Mouse (Mus musculus) embryonic facial prominence, embryonic 12.5 days (tissue): ENCODE measurements around the gene Tln2. TPM values are rescaled to one million over a fixed set of nuclear protein-coding genes. Genes with fewer than 3 reads are reported as not detected.
A peak's percentile ranks its signal among the peaks of the same experiment; 100 is the strongest.

Source experiments
- ATAC-seq: fragments of 200-750 bp; cut with Nextera tagmentation; 2 replicates; pipeline ENCODE4 v1.8.0; 2017; ENCODE audit not compliant: insufficient number of reproducible peaks, insufficient read depth, low FRiP score, low TSS enrichment
- H3K27ac ChIP-seq: fragments of 300-500 bp; sonication (generic); 2 replicates; pipeline ENCODE4 v1.5.1; 2016; ENCODE audit warnings: mild to moderate bottlenecking
- H3K27me3 ChIP-seq: fragments of 300-500 bp; sonication (generic); 2 replicates; pipeline ENCODE4 v1.6.1; 2016; ENCODE audit warnings: mild to moderate bottlenecking, moderate library complexity
- H3K36me3 ChIP-seq: fragments of 300-500 bp; sonication (generic); 2 replicates; pipeline ENCODE4 v1.6.1; 2016; ENCODE audit warnings: mild to moderate bottlenecking
- H3K4me1 ChIP-seq: fragments of 300-500 bp; sonication (generic); 2 replicates; pipeline ENCODE4 v1.6.1; 2016
- H3K4me2 ChIP-seq: fragments of 300-500 bp; sonication (generic); replicated peaks from 2 replicates; pipeline ENCODE4 v1.6.1; 2016; ENCODE audit warnings: mild to moderate bottlenecking, moderate library complexity
- H3K4me3 ChIP-seq: fragments of 300-500 bp; sonication (generic); 2 replicates; pipeline ENCODE4 v1.5.1; 2016; ENCODE audit warnings: mild to moderate bottlenecking
- H3K9ac ChIP-seq: fragments of 300-500 bp; sonication (generic); 2 replicates; pipeline ENCODE4 v1.6.1; 2016; ENCODE audit warnings: mild to moderate bottlenecking, moderate library complexity
- H3K9me3 ChIP-seq: fragments of 300-500 bp; sonication (generic); 2 replicates; pipeline ENCODE4 v1.6.1; 2016; ENCODE audit warnings: mild to moderate bottlenecking, moderate library complexity
- WGBS: fragments of 180-500 bp; shearing (Covaris S2); methylation state at CpG from one replicate; pipeline ENCODE4 v1.1.7; 2016; 5-methylcytosine and 5-hydroxymethylcytosine counted together
- polyA plus RNA-seq: library from polyadenylated mRNA; unstranded; fragments of >200 nt; fragmentation: Nextera tagmentation; extraction: Ambion mirVana; gene quantifications from 2 replicates; pipeline ENCODE4 v1.2.1, GENCODE M21; 2016

Tln2 gene
- polyA plus RNA-seq, 1 experiment from 2014 or later: 35.3 TPM

DNA sequence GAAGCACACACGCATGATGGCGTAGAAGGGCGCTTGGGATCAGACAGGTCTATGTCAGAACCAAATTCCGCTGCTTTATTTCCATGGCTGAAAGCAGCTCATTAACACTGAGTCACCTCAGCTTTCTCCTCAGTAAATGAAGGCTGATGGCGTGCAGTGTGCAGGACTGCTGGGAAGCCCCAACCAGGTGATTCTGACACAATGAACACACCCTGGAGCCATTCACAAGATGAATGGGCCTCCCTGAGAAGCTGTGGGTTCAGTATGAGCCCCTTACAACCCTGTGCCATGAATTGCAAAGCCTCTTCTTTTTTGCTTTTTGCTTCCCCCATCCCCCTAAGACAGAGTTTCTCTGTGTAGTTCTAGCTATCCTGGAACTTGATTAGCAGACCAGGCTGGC, 212.3 kb downstream of the Tln2 start:
- H3K27me3 ChIP-seq: no peaks in the 10 kb centered on the region
- H3K4me3 ChIP-seq: no peak overlapping the region
- no peak for ATAC-seq
- no peaks in the 10 kb centered on the region for H3K9me3 ChIP-seq
- H3K36me3 ChIP-seq: peaks cover 19% of the 10 kb centered on the region
- H3K27ac ChIP-seq: no peak overlapping the region
- no peaks in the 10 kb centered on the region for H3K4me1 ChIP-seq
- H3K9ac ChIP-seq: no peak overlapping the region
- H3K4me2 ChIP-seq: no peak overlapping the region
- WGBS: 96% methylated on average over 5 of the region's 5 CpGs

DNA sequence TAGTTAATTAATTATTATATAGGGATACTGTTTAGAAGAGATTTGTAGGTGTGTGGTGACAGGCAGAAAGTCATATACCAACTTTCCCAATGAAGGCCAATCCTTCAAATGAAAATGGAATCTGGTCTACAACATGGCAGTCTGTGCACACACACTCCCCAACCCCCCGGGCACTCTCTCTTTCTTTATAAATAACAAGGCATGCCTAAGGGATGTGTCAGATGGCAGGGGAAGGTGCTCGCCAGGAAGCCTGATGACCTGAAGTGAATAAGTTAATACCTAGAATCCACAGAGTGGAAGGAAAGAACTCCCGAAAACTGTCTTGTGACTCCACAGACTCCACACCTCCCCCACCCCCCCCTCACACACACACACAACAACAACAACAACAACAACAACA, 228.2 kb downstream of the Tln2 start:
- H3K9me3 ChIP-seq: no peaks in the 10 kb centered on the region
- WGBS: 93% methylated on average over 3 of the region's 3 CpGs

DNA sequence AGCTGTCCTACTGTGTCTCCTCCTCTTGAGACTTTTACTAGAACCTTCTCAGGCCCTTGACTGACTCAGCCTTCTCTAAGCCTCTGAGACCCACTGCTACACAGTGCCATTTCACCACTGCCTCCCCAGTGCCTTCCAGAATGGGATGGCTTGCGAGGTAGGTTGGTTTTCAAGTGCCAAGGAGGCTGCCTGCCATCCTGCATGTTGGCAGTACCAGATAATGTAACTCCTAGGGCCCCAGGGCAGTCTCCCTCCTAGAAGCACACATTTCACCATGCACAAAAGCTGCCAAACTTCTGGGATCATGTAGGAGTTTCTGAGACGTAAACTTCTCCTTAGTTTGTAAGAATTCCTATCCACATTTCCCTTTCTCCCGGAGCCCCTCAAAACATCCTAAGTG, 231.1 kb downstream of the Tln2 start:
- 76% methylated on average over 3 of the region's 3 CpGs for WGBS
- Histone ChIP-seq H3K9ac (no peak overlapping the region), H3K4me1 (peaks cover 12% of the 10 kb centered on the region; the same call in 1 of the 2 replicates), H3K36me3 (0 out of 2 replicates have a peak, but pooled peaks cover 2% of the 10 kb centered on the region), H3K4me3 (no peak overlapping the region), H3K27me3 (no peaks in the 10 kb centered on the region), H3K27ac (no peak overlapping the region), H3K4me2 (no peak overlapping the region), H3K9me3 (no peaks in the 10 kb centered on the region)
- ATAC-seq: no peak

More for the DNA sequence above, 228.2 kb downstream of the Tln2 start:
- Histone ChIP-seq H3K27me3 (no peaks in the 10 kb centered on the region), H3K36me3 (peaks cover 9% of the 10 kb centered on the region; the same call in 1 of the 2 replicates), H3K27ac (no peak overlapping the region), H3K4me1 (peaks cover 12% of the 10 kb centered on the region; the same call in 1 of the 2 replicates), H3K4me2 (no peak overlapping the region), H3K4me3 (no peak overlapping the region), H3K9ac (no peak overlapping the region)
- no peak for ATAC-seq

DNA sequence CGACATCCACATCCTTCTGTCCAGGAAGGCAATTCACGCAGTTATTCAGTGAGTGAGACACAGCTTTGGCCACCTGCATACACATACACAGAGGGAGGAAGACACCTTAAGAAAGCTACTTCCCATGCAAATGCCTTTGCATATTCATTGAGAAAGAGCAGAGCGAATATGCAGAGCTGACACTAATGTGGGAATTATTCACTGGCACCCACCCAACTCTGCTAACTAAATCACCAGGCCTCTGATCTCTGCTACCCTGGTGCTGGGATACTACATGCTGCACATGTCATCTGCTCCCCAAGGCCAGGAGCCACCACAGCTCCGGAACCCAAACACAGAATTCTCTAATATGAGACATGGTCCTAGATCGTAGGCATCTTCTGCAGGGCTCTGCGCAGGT, 237.6 kb downstream of the Tln2 start:
- peaks cover 5% of the 10 kb centered on the region; the same call in 1 of the 2 replicates for H3K36me3 ChIP-seq
- 90% methylated on average over 6 of the region's 6 CpGs for WGBS
- no peaks in the 10 kb centered on the region for H3K4me1 ChIP-seq
- no peak overlapping the region for H3K4me3 ChIP-seq
- H3K9ac ChIP-seq: no peak overlapping the region
- H3K9me3 ChIP-seq: no peaks in the 10 kb centered on the region
- H3K4me2 ChIP-seq: no peak overlapping the region
- no peak overlapping the region for H3K27ac ChIP-seq
- H3K27me3 ChIP-seq: no peaks in the 10 kb centered on the region
- ATAC-seq: no peak

DNA sequence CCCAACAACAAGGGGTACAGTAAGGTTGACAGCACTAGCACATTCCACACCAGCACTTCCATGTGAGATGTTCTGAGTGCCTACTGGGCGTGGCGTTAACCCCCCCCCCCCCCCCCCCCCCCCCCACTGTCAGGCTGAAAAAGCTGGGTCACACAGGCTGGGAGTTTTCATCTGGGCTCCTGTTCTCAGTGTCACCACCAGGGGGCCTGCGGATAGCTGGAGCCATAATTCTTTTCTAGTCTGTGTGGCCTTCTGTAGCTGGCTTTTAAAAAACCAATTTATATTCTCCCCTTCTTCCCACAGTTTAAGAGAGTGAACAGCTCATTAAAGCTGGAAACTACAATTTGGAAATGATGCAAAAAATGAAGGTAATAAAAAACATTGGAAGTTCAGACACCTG, 244.1 kb downstream of the Tln2 start:
- no peak for ATAC-seq
- Histone ChIP-seq H3K4me2 (no peak overlapping the region), H3K9me3 (no peaks in the 10 kb centered on the region), H3K27me3 (no peaks in the 10 kb centered on the region), H3K9ac (no peak overlapping the region), H3K4me1 (no peaks in the 10 kb centered on the region), H3K4me3 (no peak overlapping the region), H3K27ac (no peak overlapping the region), H3K36me3 (peaks cover 7% of the 10 kb centered on the region)
- 2% methylated on average over 3 of the region's 3 CpGs for whole genome bisulfite sequencing

DNA sequence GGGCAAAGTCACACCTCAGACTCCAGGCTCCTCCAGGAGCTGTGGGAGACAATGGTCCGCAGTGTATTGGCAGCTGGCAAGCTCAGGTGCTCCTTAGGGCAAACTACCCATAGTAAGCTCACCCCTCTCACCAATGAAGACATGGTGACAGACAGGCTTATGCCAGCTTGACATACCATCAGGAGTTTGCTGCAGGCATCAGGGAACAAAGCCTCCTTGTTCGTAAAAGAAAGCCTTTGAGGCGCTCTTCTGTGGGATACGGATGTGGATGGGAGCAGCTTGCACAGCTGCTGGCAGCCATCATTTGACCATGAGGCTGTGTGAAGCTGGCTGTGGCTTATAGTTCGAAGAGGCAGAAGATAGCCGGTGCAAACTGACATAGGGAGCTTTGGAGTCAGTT, 254.5 kb downstream of the Tln2 start:
- H3K27ac ChIP-seq: no peak overlapping the region
- ATAC-seq: no peak
- H3K4me1 ChIP-seq: no peaks in the 10 kb centered on the region
- no peak overlapping the region for H3K4me2 ChIP-seq
- peaks cover 10% of the 10 kb centered on the region; the same call in 1 of the 2 replicates for H3K36me3 ChIP-seq
- H3K9me3 ChIP-seq: no peaks in the 10 kb centered on the region
- no peak overlapping the region for H3K4me3 ChIP-seq
- no peak overlapping the region for H3K9ac ChIP-seq
- WGBS: 71% methylated on average over 6 of the region's 6 CpGs
- H3K27me3 ChIP-seq: no peaks in the 10 kb centered on the region

DNA sequence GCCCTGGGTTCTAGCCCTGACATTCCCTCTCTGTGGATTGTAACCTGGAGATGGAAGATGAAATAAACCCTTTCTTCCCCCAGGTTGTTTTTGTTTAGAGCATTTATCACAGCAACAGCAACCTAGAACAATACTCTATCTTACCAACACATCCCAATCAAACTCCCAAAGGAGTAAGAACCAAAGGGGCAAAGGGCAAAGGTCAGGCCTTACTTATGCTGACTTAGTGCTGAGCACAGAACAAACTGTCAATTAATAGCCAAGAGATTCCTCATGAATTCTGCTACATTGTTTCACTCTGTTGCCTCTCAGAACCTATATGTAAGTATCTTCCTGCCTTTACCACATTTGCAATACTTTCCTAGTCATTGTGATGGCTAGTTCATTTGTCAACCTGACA, 255.5 kb downstream of the Tln2 start:
- H3K9ac ChIP-seq: no peak overlapping the region
- no peak overlapping the region for H3K27ac ChIP-seq
- H3K4me3 ChIP-seq: no peak overlapping the region
- H3K27me3 ChIP-seq: no peaks in the 10 kb centered on the region
- H3K4me1 ChIP-seq: no peaks in the 10 kb centered on the region
- no peaks in the 10 kb centered on the region for H3K9me3 ChIP-seq
- H3K4me2 ChIP-seq: no peak overlapping the region
- no peak for ATAC-seq
- peaks cover 10% of the 10 kb centered on the region; the same call in 1 of the 2 replicates for H3K36me3 ChIP-seq

DNA sequence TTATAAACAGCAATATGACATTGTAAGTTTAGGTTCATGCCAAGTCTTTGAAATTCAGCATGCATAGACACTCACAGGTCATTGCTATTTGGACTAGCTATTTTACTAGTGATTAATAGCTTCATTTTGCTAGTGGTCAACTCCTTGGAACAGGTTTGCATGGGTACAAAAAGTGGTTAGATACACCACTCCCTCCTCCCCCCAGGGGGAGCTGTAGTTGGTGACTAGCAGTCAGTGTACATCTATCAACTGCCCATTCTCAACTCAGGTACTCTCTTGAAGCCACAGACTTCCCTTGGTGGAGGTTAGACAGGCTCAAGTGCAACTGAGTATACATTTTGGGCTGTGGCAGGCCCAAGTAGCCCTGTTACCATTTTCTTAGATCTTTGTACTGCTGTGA, 256.5 kb downstream of the Tln2 start:
- ATAC-seq: no peak
- no peak overlapping the region for H3K9ac ChIP-seq
- H3K4me2 ChIP-seq: no peak overlapping the region
- H3K36me3 ChIP-seq: peaks cover 10% of the 10 kb centered on the region; the same call in 1 of the 2 replicates
- H3K27ac ChIP-seq: no peak overlapping the region
- no peak overlapping the region for H3K4me3 ChIP-seq
- H3K4me1 ChIP-seq: peaks cover 5% of the 10 kb centered on the region; the same call in 1 of the 2 replicates
- H3K9me3 ChIP-seq: no peaks in the 10 kb centered on the region
- no peaks in the 10 kb centered on the region for H3K27me3 ChIP-seq

DNA sequence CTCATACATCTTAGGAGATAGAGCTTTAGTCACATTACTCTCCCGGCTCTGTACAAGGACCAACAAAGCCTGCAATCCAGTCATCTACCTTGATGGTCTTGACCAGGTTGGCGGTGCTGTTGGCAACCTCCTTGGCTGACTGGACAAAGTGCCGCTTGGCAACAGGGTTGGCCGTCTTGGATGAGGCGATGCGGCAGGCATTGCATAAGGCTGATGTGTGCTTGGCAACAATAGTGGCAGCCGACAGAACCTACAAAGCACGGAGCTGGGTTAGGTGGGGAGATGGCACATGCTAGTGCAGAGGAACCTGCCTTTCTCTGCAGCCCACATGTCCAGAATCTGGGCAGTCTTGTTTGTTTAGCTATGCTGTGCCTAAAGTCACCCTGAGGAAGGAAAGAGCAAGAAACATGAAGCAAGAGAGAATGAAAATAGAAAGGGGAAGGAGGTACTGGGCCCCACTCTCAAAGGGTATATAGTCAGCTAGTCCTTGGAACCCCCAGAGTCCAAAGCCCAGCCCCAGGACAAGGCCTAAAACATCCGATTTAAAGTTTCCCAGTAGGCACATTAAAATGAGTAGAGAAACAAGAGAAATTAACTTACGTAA, 257.0 kb downstream of the Tln2 start:
- Histone ChIP-seq H3K4me3 (no peak overlapping the region), H3K36me3 (peaks cover 10% of the 10 kb centered on the region; the same call in 1 of the 2 replicates), H3K9ac (no peak overlapping the region), H3K9me3 (no peaks in the 10 kb centered on the region), H3K4me2 (no peak overlapping the region), H3K4me1 (peaks cover 5% of the 10 kb centered on the region; the same call in 1 of the 2 replicates), H3K27me3 (no peaks in the 10 kb centered on the region), H3K27ac (no peak overlapping the region)
- 94% methylated on average over 10 of the region's 10 CpGs for WGBS
- ATAC-seq: no peak

DNA sequence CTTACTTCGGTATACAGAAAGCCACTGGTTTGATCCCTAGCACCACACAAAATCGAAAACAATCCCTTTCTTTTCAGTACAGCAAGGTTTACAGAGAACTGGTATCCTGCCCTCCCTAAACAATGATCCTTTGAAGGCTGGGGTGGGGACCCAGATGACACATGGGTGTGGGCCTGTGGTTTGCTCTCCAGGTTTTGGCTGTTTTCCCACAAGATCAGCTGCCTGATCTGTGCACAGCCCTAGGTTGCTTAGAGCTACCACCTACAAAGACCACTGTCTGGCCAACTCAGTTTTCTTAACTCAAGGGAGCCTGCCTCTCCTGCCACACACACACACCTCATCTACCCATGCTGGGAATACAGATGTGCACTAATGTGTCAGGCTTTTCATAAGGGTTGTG, 257.9 kb downstream of the Tln2 start:
- Histone ChIP-seq H3K36me3 (peaks cover 10% of the 10 kb centered on the region; the same call in 1 of the 2 replicates), H3K4me3 (no peak overlapping the region), H3K27ac (no peak overlapping the region), H3K4me1 (peaks cover 5% of the 10 kb centered on the region; the same call in 1 of the 2 replicates), H3K27me3 (no peaks in the 10 kb centered on the region), H3K9me3 (no peaks in the 10 kb centered on the region), H3K9ac (no peak overlapping the region), H3K4me2 (no peak overlapping the region)
- no peak for ATAC-seq
- WGBS: 86% methylated on average over 2 of the region's 2 CpGs

DNA sequence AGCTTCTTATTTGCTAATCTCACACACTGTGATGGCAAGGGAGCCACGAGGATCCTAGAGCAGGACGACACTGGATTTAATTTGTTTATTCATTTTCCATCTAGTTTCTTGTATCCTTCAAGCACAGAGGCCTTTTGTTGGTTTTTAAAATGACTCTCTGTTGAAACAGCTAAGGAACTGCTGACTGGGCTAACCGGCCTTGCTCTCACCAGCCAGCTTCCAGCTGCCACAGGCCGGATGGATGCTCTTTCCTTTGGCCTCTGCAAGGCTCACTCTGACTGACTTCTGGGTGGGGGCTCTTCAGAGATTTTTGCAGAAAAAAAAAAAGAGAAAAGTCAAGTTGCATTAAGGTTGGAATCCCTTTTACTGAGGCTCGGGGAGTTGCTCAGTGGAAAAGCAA, 258.7 kb downstream of the Tln2 start:
- Histone ChIP-seq H3K4me1 (peaks cover 5% of the 10 kb centered on the region; the same call in 1 of the 2 replicates), H3K9me3 (no peaks in the 10 kb centered on the region), H3K36me3 (peaks cover 10% of the 10 kb centered on the region; the same call in 1 of the 2 replicates), H3K27ac (no peak overlapping the region), H3K4me2 (no peak overlapping the region), H3K27me3 (no peaks in the 10 kb centered on the region), H3K4me3 (no peak overlapping the region), H3K9ac (no peak overlapping the region)
- WGBS: 53% methylated on average over 5 of the region's 5 CpGs
- no peak for ATAC-seq

DNA sequence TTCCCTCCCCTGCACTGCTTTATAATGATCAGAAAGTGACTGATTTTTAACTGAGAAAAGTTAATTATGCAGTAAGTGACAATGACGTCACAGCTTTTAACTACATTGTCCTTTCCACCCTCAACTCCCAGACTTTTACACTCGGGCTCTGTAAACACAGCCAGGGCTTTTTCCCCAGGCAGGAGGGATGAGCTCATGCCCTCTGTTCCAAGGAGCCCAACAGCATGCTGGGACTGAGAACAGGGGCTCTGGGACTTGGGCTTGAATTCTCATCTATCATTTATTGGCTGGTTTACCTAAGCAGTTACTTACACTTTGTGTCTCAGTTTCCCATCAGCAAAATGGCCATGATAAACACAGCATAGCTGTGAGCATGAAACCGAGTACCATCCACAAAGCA, 259.2 kb downstream of the Tln2 start:
- 33% methylated on average over 3 of the region's 3 CpGs for WGBS
- Histone ChIP-seq H3K27me3 (no peaks in the 10 kb centered on the region), H3K27ac (0 out of 2 replicates have a peak overlapping the region, but pooled peaks have one; percentile 25), H3K4me2 (no peak overlapping the region), H3K9me3 (no peaks in the 10 kb centered on the region), H3K4me3 (no peak overlapping the region), H3K36me3 (peaks cover 13% of the 10 kb centered on the region; the same call in 1 of the 2 replicates), H3K4me1 (peaks cover 5% of the 10 kb centered on the region; the same call in 1 of the 2 replicates), H3K9ac (no peak overlapping the region)
- ATAC-seq: no peak
